Mouse (Mus musculus) hindbrain, embryonic 16.5 days (tissue): ENCODE data around the gene Tspan18. TPM values are rescaled to one million over a fixed set of nuclear protein-coding genes. Genes with fewer than 3 reads are reported as not detected.

Experiments
- ATAC-seq: fragments of 200-750 bp; cut with Nextera tagmentation; 2 replicates; pipeline ENCODE4 v1.8.0; 2017; ENCODE audit warnings: moderate TSS enrichment, moderate library complexity
- H3K27ac ChIP-seq: fragments of 300-500 bp; sonication (generic); 2 replicates; pipeline ENCODE4 v1.5.1; 2014; ENCODE audit warnings: low read depth, mild to moderate bottlenecking, control low read depth, low read length, moderate library complexity
- H3K27me3 ChIP-seq: fragments of 300-500 bp; sonication (generic); replicated peaks from 2 replicates; pipeline ENCODE4 v1.6.1; 2014; ENCODE audit warnings: low read length; ENCODE audit not compliant: control insufficient read depth, insufficient read depth
- H3K36me3 ChIP-seq: fragments of 300-500 bp; sonication (generic); 2 replicates; pipeline ENCODE4 v1.6.1; 2014; ENCODE audit warnings: mild to moderate bottlenecking, low read length, moderate library complexity, mixed read lengths; ENCODE audit not compliant: control insufficient read depth, insufficient read depth
- H3K4me1 ChIP-seq: fragments of 300-500 bp; sonication (generic); 2 replicates; pipeline ENCODE4 v1.6.1; 2014; ENCODE audit warnings: low read depth, low read length; ENCODE audit not compliant: control insufficient read depth, insufficient read depth
- H3K4me2 ChIP-seq: fragments of 300-500 bp; sonication (generic); 2 replicates; pipeline ENCODE4 v1.6.1; 2014; ENCODE audit warnings: mild to moderate bottlenecking, low read length, control low read depth, moderate library complexity
- H3K4me3 ChIP-seq: fragments of 300-500 bp; sonication (generic); 2 replicates; pipeline ENCODE4 v1.5.1; 2014; ENCODE audit warnings: mild to moderate bottlenecking, low read length, control low read depth, moderate library complexity
- H3K9ac ChIP-seq: fragments of 300-500 bp; sonication (generic); 2 replicates; pipeline ENCODE4 v1.6.1; 2014; ENCODE audit warnings: low read depth, mild to moderate bottlenecking, control low read depth, low read length, moderate library complexity
- H3K9me3 ChIP-seq: fragments of 300-500 bp; sonication (generic); 2 replicates; pipeline ENCODE4 v1.6.1; 2014; ENCODE audit warnings: mild to moderate bottlenecking, low read length, moderate library complexity; ENCODE audit not compliant: control insufficient read depth
- WGBS: fragments of 180-500 bp; shearing (Covaris S2); extraction: QIAGEN DNeasy Blood & Tissue Kit; methylation state at CpG from one replicate; pipeline ENCODE4 v1.1.7; 2014; 5-methylcytosine and 5-hydroxymethylcytosine counted together
- polyA plus RNA-seq: library from polyadenylated mRNA; unstranded; fragments of >200 nt; fragmentation: Nextera tagmentation; extraction: Ambion mirVana; gene quantifications from 2 replicates; pipeline ENCODE4 v1.2.1, GENCODE M21; 2015

Tspan18 gene
- polyA plus RNA-seq, 1 experiment from 2014 or later = 15.7 TPM

DNA sequence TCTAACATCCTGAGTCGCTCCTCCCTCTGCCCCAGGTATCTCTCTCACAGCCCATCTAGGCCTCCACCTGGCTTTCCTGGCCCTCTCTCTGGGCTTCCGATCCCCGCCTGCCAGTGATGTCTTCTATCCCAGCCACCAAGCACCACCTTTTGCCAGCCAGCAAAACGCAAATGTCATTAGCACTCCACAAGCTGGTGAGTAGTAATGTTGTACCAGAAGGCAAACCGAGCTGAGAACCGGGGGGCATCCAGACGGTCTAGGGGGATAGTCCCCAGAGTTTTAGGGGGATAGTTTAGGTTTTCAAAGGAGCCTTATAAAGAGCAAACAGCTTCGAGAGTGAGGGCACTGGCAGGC is 90.2 kb downstream of the Tspan18 start:
- 79% methylated on average over 8 of the region's 8 CpGs for WGBS
- H3K4me1 ChIP-seq = peaks cover 19% of the 10 kb centered on the region
- ATAC-seq = no peak
- no peak overlapping the region for H3K4me3 ChIP-seq
- H3K27ac ChIP-seq = no peak overlapping the region
- H3K36me3 ChIP-seq = no peaks in the 10 kb centered on the region
- no peak overlapping the region for H3K4me2 ChIP-seq
- no peak overlapping the region for H3K9ac ChIP-seq
- H3K27me3 ChIP-seq = no peaks in the 10 kb centered on the region
- no peaks in the 10 kb centered on the region for H3K9me3 ChIP-seq

GRCm38 (mm10) chr2:93243439-93244089 is 90.7 kb downstream of the Tspan18 start:
- no peaks in the 10 kb centered on the region for H3K27me3 ChIP-seq
- H3K9me3 ChIP-seq = no peaks in the 10 kb centered on the region
- H3K27ac ChIP-seq = no peak overlapping the region
- H3K4me1 ChIP-seq = peaks cover 14% of the 10 kb centered on the region
- no peak overlapping the region for H3K4me3 ChIP-seq
- no peak overlapping the region for H3K4me2 ChIP-seq
- no peak for ATAC-seq
- H3K36me3 ChIP-seq = no peaks in the 10 kb centered on the region
- no peak overlapping the region for H3K9ac ChIP-seq
- 73% methylated on average over 10 of the region's 11 CpGs for WGBS

GRCm38 (mm10) chr2:93242166-93242565 is 92.1 kb downstream of the Tspan18 start:
- WGBS = 69% methylated on average over 5 of the region's 5 CpGs
- H3K9me3 ChIP-seq = no peaks in the 10 kb centered on the region

GRCm38 (mm10) chr2:93238864-93239263 is 95.4 kb downstream of the Tspan18 start:
- H3K4me3 ChIP-seq = no peak overlapping the region
- no peaks in the 10 kb centered on the region for H3K36me3 ChIP-seq
- peaks cover 6% of the 10 kb centered on the region for H3K4me1 ChIP-seq
- no peak overlapping the region for H3K9ac ChIP-seq
- H3K4me2 ChIP-seq = no peak overlapping the region
- 86% methylated on average over 6 of the region's 6 CpGs for WGBS
- no peaks in the 10 kb centered on the region for H3K27me3 ChIP-seq
- ATAC-seq = no peak
- H3K27ac ChIP-seq = no peak overlapping the region
- no peaks in the 10 kb centered on the region for H3K9me3 ChIP-seq

More at GRCm38 (mm10) chr2:93242166-93242565, 92.1 kb downstream of the Tspan18 start:
- Histone ChIP-seq H3K9ac (no peak overlapping the region), H3K4me1 (peaks cover 6% of the 10 kb centered on the region), H3K27ac (no peak overlapping the region), H3K36me3 (no peaks in the 10 kb centered on the region), H3K4me2 (no peak overlapping the region), H3K4me3 (no peak overlapping the region), H3K27me3 (no peaks in the 10 kb centered on the region)
- ATAC-seq = no peak

GRCm38 (mm10) chr2:93237055-93237454 is 97.2 kb downstream of the Tspan18 start:
- WGBS = 76% methylated on average over 1 of the region's 1 CpGs

DNA sequence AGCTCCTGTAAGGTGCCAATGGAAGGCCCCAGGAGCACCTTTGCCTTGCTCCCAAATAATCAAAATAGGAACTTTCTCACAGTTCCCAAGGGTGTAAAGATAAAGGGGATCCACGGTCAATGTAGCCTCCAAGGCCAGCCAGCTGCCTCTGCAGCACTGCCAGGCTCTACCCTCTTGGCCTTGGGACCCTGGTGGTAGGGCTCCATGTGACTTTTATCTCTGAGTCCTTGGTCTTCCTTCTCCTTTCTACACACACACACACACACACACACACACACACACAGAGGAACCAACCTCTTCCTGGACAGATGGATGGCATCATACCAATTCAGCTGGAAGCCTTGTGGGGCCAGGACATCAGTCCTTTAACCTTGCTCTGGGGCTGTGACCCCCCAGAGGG is 102.2 kb downstream of the Tspan18 start:
- H3K27me3 ChIP-seq = no peaks in the 10 kb centered on the region
- no peak overlapping the region for H3K4me2 ChIP-seq
- ATAC-seq = no peak
- no peak overlapping the region for H3K9ac ChIP-seq
- no peaks in the 10 kb centered on the region for H3K36me3 ChIP-seq
- no peaks in the 10 kb centered on the region for H3K9me3 ChIP-seq
- WGBS = 54% methylated on average over 1 of the region's 1 CpGs
- no peak overlapping the region for H3K4me3 ChIP-seq
- H3K27ac ChIP-seq = no peak overlapping the region
- peaks cover 14% of the 10 kb centered on the region for H3K4me1 ChIP-seq

More at GRCm38 (mm10) chr2:93237055-93237454, 97.2 kb downstream of the Tspan18 start:
- H3K4me2 ChIP-seq = no peak overlapping the region
- no peaks in the 10 kb centered on the region for H3K36me3 ChIP-seq
- H3K9me3 ChIP-seq = no peaks in the 10 kb centered on the region
- H3K4me1 ChIP-seq = peaks cover under 1% of the 10 kb centered on the region; the same call in 1 of the 2 replicates
- no peak overlapping the region for H3K9ac ChIP-seq
- no peak overlapping the region for H3K4me3 ChIP-seq
- no peaks in the 10 kb centered on the region for H3K27me3 ChIP-seq
- H3K27ac ChIP-seq = no peak overlapping the region
- ATAC-seq = no peak

GRCm38 (mm10) chr2:93228480-93228824 is 105.9 kb downstream of the Tspan18 start:
- H3K4me2 ChIP-seq = no peak overlapping the region
- H3K4me1 ChIP-seq = peaks cover 24% of the 10 kb centered on the region
- H3K27ac ChIP-seq = peak overlapping the region; percentile 45
- H3K36me3 ChIP-seq = no peaks in the 10 kb centered on the region
- H3K9me3 ChIP-seq = no peaks in the 10 kb centered on the region
- 0 out of 2 replicates have a peak, but pooled peaks have one; percentile 22 for ATAC-seq
- no peaks in the 10 kb centered on the region for H3K27me3 ChIP-seq
- no peak overlapping the region for H3K9ac ChIP-seq
- no peak overlapping the region for H3K4me3 ChIP-seq
- 9% methylated on average over 5 of the region's 5 CpGs for WGBS

DNA sequence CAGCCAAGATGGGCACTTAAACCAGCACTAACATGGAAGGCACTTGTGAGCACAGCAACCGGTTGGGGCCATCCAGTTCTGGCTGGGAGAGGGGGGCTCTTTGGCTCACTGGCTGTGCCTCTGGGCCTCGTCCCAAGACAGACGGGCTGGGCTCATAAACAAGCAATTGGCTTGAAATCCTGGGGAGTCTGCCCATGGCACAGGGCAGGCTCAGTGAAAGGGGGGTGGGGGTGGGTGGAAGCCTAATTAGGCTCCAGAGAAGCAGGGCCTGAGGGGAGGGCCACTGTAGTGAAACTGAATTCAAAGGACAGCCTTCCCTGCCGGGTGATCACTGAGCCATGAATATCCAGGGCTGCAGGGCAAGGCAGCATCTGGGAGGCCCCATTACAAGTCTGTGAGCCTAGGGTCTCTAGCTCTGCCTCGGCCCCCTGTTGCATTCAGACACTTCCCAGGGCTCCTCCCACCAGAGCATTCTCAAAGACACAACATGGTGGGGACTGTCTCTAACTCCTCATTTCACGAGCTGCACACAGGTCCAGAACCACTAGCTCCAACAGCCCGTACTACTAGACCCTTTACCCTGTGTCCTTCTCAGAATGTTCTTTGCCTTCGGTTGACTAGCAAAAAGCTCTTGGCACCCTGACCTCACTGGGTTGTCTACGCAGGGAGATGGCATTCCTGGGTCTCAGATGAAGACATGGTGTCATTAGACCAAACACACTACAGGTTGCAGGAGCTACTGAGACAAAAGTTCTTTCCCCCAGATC is 106.4 kb downstream of the Tspan18 start:
- Histone ChIP-seq H3K27me3 (no peaks in the 10 kb centered on the region), H3K4me2 (no peak overlapping the region; the same call in 1 of the 2 replicates), H3K9me3 (no peaks in the 10 kb centered on the region), H3K9ac (0 out of 2 replicates have a peak overlapping the region, but pooled peaks have one; percentile 16), H3K27ac (peak overlapping the region; percentile 68), H3K36me3 (no peaks in the 10 kb centered on the region), H3K4me3 (no peak overlapping the region), H3K4me1 (peaks cover 24% of the 10 kb centered on the region)
- ATAC-seq = peak; percentile 91
- WGBS = 23% methylated on average over 9 of the region's 9 CpGs
